Mouse (Mus musculus) frontal cortex, adult 2 months (tissue): ENCODE data around the gene Abr. TPM values are rescaled to one million over a fixed set of nuclear protein-coding genes. Genes with fewer than 3 reads are reported as not detected.

ENCODE experiments used
- DNase-seq, 2 experiments: peaks; one replicate each; pipeline ENCODE4 v3.0.0; 2022; ENCODE audit warnings: low spot score in 1 of 2; ENCODE audit errors: extremely low spot score in 1 of 2
- polyA plus RNA-seq: library from polyadenylated mRNA; depleted of rRNA; stranded (reverse); fragments of >200 nt; gene quantifications from 2 replicates; pipeline ENCODE4 v1.2.3, GENCODE M21; 2012

Gene Abr
- polyA plus RNA-seq, 1 experiment = 312 TPM

- peak in 1 of 2 experiments; percentile 80 for DNase-seq
These were observed 153.8 kb downstream of the Abr start for GRCm38 (mm10) chr11:76468347-76468746.

- DNase-seq = no peak
These were observed 154.6 kb downstream of the Abr start for GRCm38 (mm10) chr11:76467487-76468005.

DNA sequence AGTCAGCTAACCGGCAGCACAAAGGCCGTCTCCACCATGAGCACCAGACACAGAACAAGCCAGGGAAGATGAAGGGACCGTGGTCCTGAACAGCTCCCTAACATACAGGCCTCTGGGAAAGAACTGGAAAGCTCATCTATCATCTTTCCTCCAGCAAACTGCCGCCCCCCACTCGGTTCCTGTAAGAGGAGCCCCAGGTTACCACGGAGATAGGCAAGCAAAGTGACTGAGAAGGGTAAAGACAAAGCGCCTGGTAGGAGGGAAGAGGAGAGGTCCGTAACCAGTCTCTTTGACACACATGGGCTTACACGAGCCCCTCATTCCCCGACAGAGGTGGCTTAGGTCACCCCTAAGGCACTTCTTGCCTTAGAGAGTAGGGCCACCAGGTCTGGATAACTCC lies 155.0 kb downstream of the Abr start:
- no peak for DNase-seq

- no peak for DNase-seq
These were observed 156.2 kb downstream of the Abr start for GRCm38 (mm10) chr11:76465879-76466278.

DNA sequence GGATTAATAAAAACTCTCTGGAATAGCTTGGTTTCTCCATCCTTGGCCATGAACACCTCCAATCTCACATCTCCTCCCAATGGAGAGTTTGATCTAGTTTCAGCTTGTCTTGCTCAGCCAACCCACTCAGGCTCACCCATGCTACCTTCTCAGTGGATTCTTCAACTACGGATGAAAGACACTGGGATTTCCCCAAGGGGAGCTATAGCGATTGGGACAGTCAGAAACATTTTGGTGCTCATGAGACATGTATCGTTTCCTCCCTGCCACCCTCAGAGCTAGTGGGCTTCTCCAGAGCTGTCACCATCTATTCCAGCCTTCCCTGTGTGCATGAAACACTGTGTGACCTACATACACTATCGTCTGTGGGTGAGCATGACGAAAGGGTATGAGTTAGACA lies 160.4 kb downstream of the Abr start:
- no peak for DNase-seq

DNA sequence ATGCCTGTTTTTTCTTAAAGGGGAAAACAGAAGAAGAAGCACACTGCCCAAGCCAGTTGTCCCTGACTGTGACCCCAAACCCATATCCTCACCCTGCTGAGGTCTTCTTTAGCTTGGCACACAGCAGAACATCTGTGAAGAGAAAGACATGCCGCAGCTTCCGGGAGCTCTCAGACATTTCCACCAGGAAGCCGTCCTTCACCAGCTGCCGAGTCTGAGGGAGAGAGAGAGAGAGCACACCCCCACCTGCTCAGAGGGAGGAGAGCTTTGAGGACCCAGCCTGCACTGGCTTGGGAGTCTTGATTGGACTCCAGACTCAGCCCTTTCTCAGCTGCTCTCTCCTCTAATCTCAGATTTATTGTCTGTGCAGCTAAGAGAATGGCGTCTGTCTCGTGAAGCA lies 160.9 kb downstream of the Abr start:
- no peak for DNase-seq

GRCm38 (mm10) chr11:76459489-76459888 lies 162.6 kb downstream of the Abr start:
- DNase-seq = no peak

DNA sequence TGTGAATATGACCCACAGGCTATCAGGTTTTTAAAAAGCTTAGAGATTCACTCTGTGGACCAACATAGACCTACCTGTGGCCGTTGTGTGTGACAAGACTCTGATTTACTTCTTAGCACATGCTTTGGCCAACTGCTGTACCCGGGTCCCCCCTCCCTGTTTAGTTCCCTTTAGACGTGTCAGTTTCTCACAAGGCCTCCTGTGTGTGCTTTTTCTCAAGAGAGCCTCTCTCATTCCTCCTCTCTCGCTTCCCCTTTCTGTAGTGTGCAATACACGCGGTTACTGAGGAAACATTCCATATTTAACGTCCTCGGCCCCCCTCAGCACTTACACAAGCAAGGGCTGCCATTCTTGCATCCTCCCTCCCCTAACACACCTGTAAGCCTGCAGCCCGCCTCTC lies 163.4 kb downstream of the Abr start:
- no peak for DNase-seq

DNA sequence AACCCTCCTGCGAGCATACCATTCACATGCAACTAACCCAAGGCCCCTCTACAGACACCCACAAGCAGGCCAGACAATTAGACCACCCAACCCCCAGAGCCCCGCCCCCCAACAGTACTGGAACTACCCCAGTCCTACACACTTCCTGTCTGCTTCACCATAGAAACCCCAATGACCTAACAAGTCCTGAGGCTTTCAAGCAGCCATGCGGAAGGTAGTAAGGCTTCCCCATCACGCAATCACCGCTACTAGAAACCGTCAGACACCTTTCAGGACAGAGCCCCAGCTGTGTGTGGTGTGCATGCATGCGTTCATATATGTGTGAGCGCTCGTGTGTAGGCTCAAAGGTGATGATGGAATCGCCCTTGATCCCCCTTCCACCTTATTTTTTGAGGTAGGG lies 165.2 kb downstream of the Abr start:
- no peak for DNase-seq

- DNase-seq = peak; percentile 67 to 95
These were observed 165.9 kb downstream of the Abr start for GRCm38 (mm10) chr11:76456233-76456632.

GRCm38 (mm10) chr11:76454492-76454891 lies 167.6 kb downstream of the Abr start:
- peak in 1 of 2 experiments; percentile 79 for DNase-seq

GRCm38 (mm10) chr11:76450202-76450561 lies 171.9 kb downstream of the Abr start:
- peak in 1 of 2 experiments; percentile 53 for DNase-seq

- DNase-seq = peak; percentile 69 to 87
These were observed 172.5 kb downstream of the Abr start for GRCm38 (mm10) chr11:76449520-76450201.

GRCm38 (mm10) chr11:76446251-76446650 lies 175.9 kb downstream of the Abr start:
- DNase-seq = no peak

DNA sequence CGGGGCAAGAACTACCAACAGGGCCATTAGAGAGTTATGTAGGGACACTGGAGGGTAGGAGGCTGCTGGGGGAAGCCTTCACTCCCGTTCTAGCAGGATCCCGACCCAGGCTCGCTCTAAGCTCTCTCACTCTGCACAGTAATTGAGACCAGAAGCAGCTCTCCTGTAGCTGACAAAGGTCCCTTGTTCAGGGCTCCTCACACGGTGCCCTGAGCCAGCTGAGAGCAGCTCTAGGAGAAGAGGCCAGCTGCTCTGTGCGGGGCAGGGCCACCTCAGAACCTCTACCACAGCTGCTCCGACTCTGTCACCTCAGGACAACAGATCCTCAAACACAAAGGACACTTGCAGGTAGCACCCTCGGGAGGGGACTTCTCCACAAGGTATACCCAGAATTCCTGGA lies 176.7 kb downstream of the Abr start:
- DNase-seq = no peak

- peak in 1 of 2 experiments; percentile 72 for DNase-seq
These were observed 182.4 kb downstream of the Abr start for GRCm38 (mm10) chr11:76439666-76440065.

DNA sequence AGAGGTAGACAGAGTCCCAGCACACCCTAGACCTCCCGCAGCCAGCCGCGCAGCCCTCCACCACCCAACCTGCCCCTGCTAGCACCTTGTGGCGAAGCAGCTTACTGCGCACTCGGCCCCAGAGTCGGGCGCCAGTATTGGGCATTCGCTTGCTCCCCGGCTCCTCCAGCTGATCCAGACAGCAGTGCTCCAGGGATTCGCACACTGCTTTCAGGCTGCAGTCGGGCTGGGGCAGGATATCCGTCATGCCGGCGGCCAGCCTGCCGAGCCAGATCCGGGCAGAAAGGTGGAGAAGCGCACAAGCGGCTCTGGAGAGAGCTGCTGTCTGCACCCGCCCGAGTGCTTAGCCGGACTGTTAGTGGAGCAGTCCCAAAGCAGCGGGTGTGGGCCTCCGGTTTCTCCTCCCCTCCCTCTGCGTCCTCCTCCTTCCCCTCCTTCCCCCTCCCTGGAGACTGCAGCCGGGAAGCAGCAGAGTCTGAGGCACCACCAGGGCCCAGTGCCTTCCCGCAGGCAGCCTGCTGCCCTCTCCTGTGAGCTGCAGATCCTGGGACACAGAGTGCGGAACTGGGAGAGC lies 185.2 kb downstream of the Abr start:
- DNase-seq = peak in 1 of 2 experiments; percentile 55

DNA sequence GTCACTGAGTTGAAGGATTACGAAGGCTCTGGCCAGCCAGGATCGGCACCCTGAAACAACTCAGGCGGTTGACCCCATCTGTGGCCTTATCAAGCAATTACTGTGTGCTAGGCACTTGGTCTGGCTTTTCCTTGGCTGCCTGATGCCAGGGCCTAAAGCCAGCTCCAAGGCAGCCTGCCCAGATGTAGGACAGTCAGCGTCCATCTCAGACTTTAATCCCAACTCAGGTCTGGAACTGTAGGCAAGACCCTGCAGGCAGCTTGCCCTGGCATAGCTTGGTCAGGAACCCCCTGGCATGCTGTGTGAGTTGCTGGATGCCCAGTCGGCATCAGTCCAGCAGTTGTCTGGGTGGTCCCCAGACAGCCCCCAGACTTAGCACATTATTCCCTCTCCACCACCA lies 186.1 kb downstream of the Abr start:
- no peak for DNase-seq

GRCm38 (mm10) chr11:76429966-76430631 lies 192.0 kb downstream of the Abr start:
- DNase-seq = no peak

GRCm38 (mm10) chr11:76429556-76429955 lies 192.6 kb downstream of the Abr start:
- DNase-seq = no peak

GRCm38 (mm10) chr11:76429046-76429445 lies 193.1 kb downstream of the Abr start:
- no peak for DNase-seq

GRCm38 (mm10) chr11:76427781-76428180 lies 194.3 kb downstream of the Abr start:
- DNase-seq = peak in 1 of 2 experiments; percentile 54
